In the genomic region with DNA sequence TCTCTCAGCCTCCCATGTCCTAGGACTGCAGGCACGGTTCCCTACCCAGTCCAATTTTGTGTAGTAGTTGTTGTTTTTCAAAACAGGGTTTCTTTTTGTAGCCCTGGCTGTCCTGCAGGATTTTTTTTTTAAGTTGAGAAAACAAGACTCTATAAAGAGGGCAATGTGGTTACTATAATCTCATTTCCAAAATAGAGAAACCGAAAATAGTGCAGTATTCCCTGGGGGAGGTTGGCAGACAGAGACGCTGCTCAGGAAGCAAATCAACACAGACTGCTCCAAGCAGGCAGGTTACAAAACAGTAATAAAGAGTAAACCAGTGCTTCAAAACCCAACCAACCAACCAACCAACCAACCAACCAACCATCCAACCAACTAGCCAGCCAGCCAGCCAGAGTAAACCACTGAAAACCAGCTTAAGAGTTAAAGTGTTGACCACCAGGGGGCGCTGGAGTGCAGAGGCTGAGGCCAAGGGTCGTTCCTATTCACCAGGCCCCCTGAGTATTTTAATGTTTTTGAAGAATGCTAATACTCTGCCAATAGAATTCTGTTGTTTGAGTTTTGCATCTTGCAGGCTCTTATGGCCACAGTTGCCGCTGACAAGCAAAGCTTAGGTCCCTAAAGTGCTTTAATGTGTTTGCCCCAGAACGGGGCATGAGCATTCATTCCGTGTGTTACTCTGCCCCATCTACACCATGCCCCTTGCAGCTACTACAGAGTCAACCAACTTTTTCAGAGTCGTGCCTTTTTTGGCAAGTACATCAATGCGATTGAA, we compare ENCODE assay signal across 10 mouse cellular contexts. TPM values are rescaled to one million over a fixed set of nuclear protein-coding genes. Genes with fewer than 3 reads are reported as not detected.
A peak's percentile ranks its signal among the peaks of the same experiment; 100 is the strongest.
DNase-seq lines count a peak whose midpoint lies in the region; ATAC-seq and TF ChIP-seq lines count a peak whose summit lies in the region.
"Had no signal": no experiment of that assay in that cellular context is flagged by ENCODE, and none has a peak within 500 bp of the region (broad histone marks: within the 10 kb centered on the region; RNA-seq: fewer than 3 reads in every experiment).

No protein-coding gene starts in this region.

- H3K27me3 ChIP-seq in heart, adult 2 months (ENCODE audit: control insufficient read depth, insufficient read depth, low read length) = no peaks in the 10 kb centered on the region
- H3K27me3 ChIP-seq in heart, embryonic 12.5 days (replicated peaks) = no peaks in the 10 kb centered on the region
- no peaks in the 10 kb centered on the region for H3K27me3 ChIP-seq in C2C12 (ENCODE audit: control insufficient read depth, insufficient read depth, insufficient read length)
- H3K27me3 ChIP-seq in kidney, adult 2 months (replicated peaks; ENCODE audit: control insufficient read depth, insufficient read depth, low read length) = no peaks in the 10 kb centered on the region
- H3K27me3 ChIP-seq in stomach, postnatal 0 days (ENCODE audit: control insufficient read depth, insufficient read depth, low read length) = no peaks in the 10 kb centered on the region
- H3K27me3 ChIP-seq: stomach, embryonic 15.5 days had no signal

- intact Hi-C loops in heart, adult 2 months (cut with DNase I) = loop anchor here (5.0 kb wide), 1 partner anchor 175 kb away; no protein-coding TSS in a partner anchor

- no peaks in the 10 kb centered on the region for H3K9me3 ChIP-seq in heart, embryonic 12.5 days (replicated peaks)
- H3K9me3 ChIP-seq in stomach, postnatal 0 days (ENCODE audit: control insufficient read depth, low read length) = no peaks in the 10 kb centered on the region
- H3K9me3 ChIP-seq: stomach, embryonic 15.5 days had no signal

- WGBS in heart, adult 2 months = 42% methylated on average over 10 of the region's 10 CpGs
- 49% methylated on average over 10 of the region's 10 CpGs for WGBS in heart, embryonic 12.5 days
- WGBS in kidney, adult 2 months = 49% methylated on average over 10 of the region's 10 CpGs
- WGBS in stomach, postnatal 0 days = 53% methylated on average over 10 of the region's 10 CpGs

- no peaks in the 10 kb centered on the region; the same call in 1 of the 2 replicates for H3K4me1 ChIP-seq in heart, adult 2 months (ENCODE audit: control insufficient read depth, insufficient read depth, low read length)
- peaks cover 9% of the 10 kb centered on the region for H3K4me1 ChIP-seq in heart, embryonic 12.5 days (replicated peaks)
- H3K4me1 ChIP-seq in kidney, adult 2 months (ENCODE audit: control insufficient read depth, insufficient read depth, low read length) = peaks cover 12% of the 10 kb centered on the region; the same call in 1 of the 2 replicates
- H3K4me1 ChIP-seq in stomach, postnatal 0 days (replicated peaks; ENCODE audit: control insufficient read depth, insufficient read depth) = no peaks in the 10 kb centered on the region

- no peaks in the 10 kb centered on the region for H3K36me3 ChIP-seq in heart, adult 2 months (ENCODE audit: control insufficient read depth, insufficient read depth, low read length)
- no peaks in the 10 kb centered on the region for H3K36me3 ChIP-seq in heart, embryonic 12.5 days
- H3K36me3 ChIP-seq in C2C12 (ENCODE audit: control insufficient read depth, insufficient read depth) = no peaks in the 10 kb centered on the region
- H3K36me3 ChIP-seq in kidney, adult 2 months (ENCODE audit: control insufficient read depth, insufficient read depth, low read length) = no peaks in the 10 kb centered on the region
- no peaks in the 10 kb centered on the region for H3K36me3 ChIP-seq in stomach, postnatal 0 days (ENCODE audit: control insufficient read depth, insufficient read depth, low read length)
- H3K36me3 ChIP-seq: stomach, embryonic 15.5 days had no signal

- TF ChIP-seq CTCF in heart, adult 2 months (IDR thresholded peaks at IDR 0.05) = peak; percentile 79
- peak; percentile 71 for TF ChIP-seq CTCF in C2C12 (IDR thresholded peaks at IDR 0.05; ENCODE audit: control insufficient read depth, insufficient read depth, insufficient read length)
- TF ChIP-seq CTCF in kidney, adult 2 months (conservative IDR thresholded peaks at IDR 0.05; ENCODE audit: insufficient read depth, insufficient read length, low read depth, low read length) = peak; percentile 74
- peak; percentile 89 for TF ChIP-seq CTCF in stomach, postnatal 0 days (IDR thresholded peaks at IDR 0.05; ENCODE audit: low read depth)

- no peak overlapping the region; the same call in 1 of the 2 replicates for H3K27ac ChIP-seq in heart, adult 2 months
- no peak overlapping the region for H3K27ac ChIP-seq in heart, embryonic 12.5 days (ENCODE audit: poor library complexity, severe bottlenecking)
- H3K27ac ChIP-seq in kidney, adult 2 months (ENCODE audit: insufficient read depth, low read depth, low read length) = no peak overlapping the region
- H3K27ac ChIP-seq in stomach, postnatal 0 days (replicated peaks) = no peak overlapping the region
- H3K27ac ChIP-seq: stomach, embryonic 15.5 days had no signal

- H3K9ac ChIP-seq in heart, adult 2 months (ENCODE audit: low read depth, low read length) = no peak overlapping the region
- H3K9ac ChIP-seq in heart, embryonic 12.5 days = no peak overlapping the region
- H3K9ac ChIP-seq in stomach, postnatal 0 days (ENCODE audit: low read length) = no peak overlapping the region
- H3K9ac ChIP-seq: stomach, embryonic 15.5 days had no signal

- no peak overlapping the region for H3K4me2 ChIP-seq in heart, embryonic 12.5 days
- H3K4me2 ChIP-seq in stomach, postnatal 0 days (replicated peaks; ENCODE audit: low read depth) = no peak overlapping the region
- H3K4me2 ChIP-seq: stomach, embryonic 15.5 days had no signal

- no peak for TF ChIP-seq POLR2A in heart, adult 2 months (IDR thresholded peaks at IDR 0.05; ENCODE audit: insufficient read depth, low read depth, low read length)
- no peak for TF ChIP-seq POLR2A in kidney, adult 2 months (IDR thresholded peaks at IDR 0.05; ENCODE audit: low read depth, low read length)

- H3K4me3 ChIP-seq in heart, adult 2 months = no peak overlapping the region
- H3K4me3 ChIP-seq in heart, embryonic 12.5 days = no peak overlapping the region
- no peak overlapping the region for H3K4me3 ChIP-seq in C2C12 (ENCODE audit: insufficient read depth, poor library complexity, severe bottlenecking)
- H3K4me3 ChIP-seq in kidney, adult 2 months (ENCODE audit: insufficient read depth, low read depth, low read length) = no peak overlapping the region
- no peak overlapping the region for H3K4me3 ChIP-seq in stomach, postnatal 0 days (ENCODE audit: low read depth, low read length)
- H3K4me3 ChIP-seq: stomach, embryonic 15.5 days had no signal

- no peaks in the 10 kb centered on the region for H3K79me2 ChIP-seq in heart, adult 2 months (replicated peaks; ENCODE audit: control insufficient read depth, insufficient read depth, low read length)
- H3K79me2 ChIP-seq in C2C12 (ENCODE audit: control insufficient read depth, insufficient read depth) = no peaks in the 10 kb centered on the region

- peak; percentile 66 to 76 for DNase-seq in heart, adult 2 months
- peak; percentile 68 to 80 for DNase-seq in adrenal gland, adult 18-20 months (ENCODE audit: low spot score in 2 of 2)
- peak; percentile 76 for DNase-seq in embryo, embryonic 11 days
- peak; percentile 74 for DNase-seq in kidney, adult 2 months
- peak; percentile 86 for DNase-seq in lung, postnatal 14 days
- peak; percentile 66 for DNase-seq in stomach, postnatal 0 days (ENCODE audit: low spot score)

- no peak overlapping the region for H3ac ChIP-seq in C2C12 (ENCODE audit: control insufficient read depth, insufficient read length, low read depth)

- no peak for TF ChIP-seq EP300 in heart, adult 2 months (IDR thresholded peaks at IDR 0.05; ENCODE audit: insufficient read depth, low read depth, low read length)
- TF ChIP-seq EP300 in stomach, postnatal 0 days (optimal IDR thresholded peaks at IDR 0.05) = no peak

- no peak for ATAC-seq in heart, embryonic 12.5 days (ENCODE audit: insufficient number of reproducible peaks, low FRiP score)
- no peak for ATAC-seq in stomach, postnatal 0 days (ENCODE audit: low FRiP score, low TSS enrichment)

- no peaks in the 10 kb centered on the region for H3K79me3 ChIP-seq in C2C12 (ENCODE audit: low read depth)

RNA-seq across cellular contexts. Expression of a gene that starts 6.1 kb away (rescaled TPM):
- total RNA-seq in heart, adult 2 months (2021) = 100 to 1,000 TPM; 121 to 137 TPM
- polyA plus RNA-seq in heart, adult 2 months (2012; rRNA removed) = 38.3 and 58.2 TPM in 2 replicates
- polyA plus RNA-seq in heart, embryonic 12.5 days (2016; fragmentation: Nextera tagmentation; extraction: Ambion mirVana) = 3.6 and 7.1 TPM in 2 replicates
- 7.2 TPM for polyA plus RNA-seq in C2C12 (2012; fragmentation: generic; extraction: Trizol)
- total RNA-seq in adrenal gland, adult 18-20 months (2021) = 10 to 100 TPM; 50.2 to 66.1 TPM
- polyA plus RNA-seq in kidney, adult 2 months (2012; rRNA removed) = 11.5 and 36.0 TPM in 2 replicates
- 85.2 and 93.1 TPM in 2 replicates for polyA plus RNA-seq in stomach, postnatal 0 days (2015; fragmentation: Nextera tagmentation; extraction: Ambion mirVana)

RNA-seq across cellular contexts. Expression of a gene that starts 7.4 kb away (rescaled TPM):
- total RNA-seq in heart, adult 2 months (2021) = not detected
- polyA plus RNA-seq in heart, adult 2 months (2012; rRNA removed) = 1.1 TPM in 1 of 2 replicates, not detected in the other
- 0.69 TPM in 1 of 2 replicates, not detected in the other for polyA plus RNA-seq in heart, embryonic 12.5 days (2016; fragmentation: Nextera tagmentation; extraction: Ambion mirVana)
- polyA plus RNA-seq in C2C12 (2012; fragmentation: generic; extraction: Trizol) = 0.09 TPM
- 1 to 10 TPM; 2.0 to 2.1 TPM for total RNA-seq in adrenal gland, adult 18-20 months (2021)
- 0.72 and 2.3 TPM in 2 replicates for polyA plus RNA-seq in kidney, adult 2 months (2012; rRNA removed)
- polyA plus RNA-seq in stomach, postnatal 0 days (2015; fragmentation: Nextera tagmentation; extraction: Ambion mirVana) = 7.1 and 9.7 TPM in 2 replicates
- total RNA-seq: left cerebral cortex, postnatal 10 days had no signal

RNA-seq across cellular contexts. Expression of a gene that starts 14.1 kb away (rescaled TPM):
- 100 to 1,000 TPM; 356 to 371 TPM for total RNA-seq in heart, adult 2 months (2021)
- 480 and 490 TPM in 2 replicates for polyA plus RNA-seq in heart, adult 2 months (2012; rRNA removed)
- polyA plus RNA-seq in heart, embryonic 12.5 days (2016; fragmentation: Nextera tagmentation; extraction: Ambion mirVana) = 346 and 369 TPM in 2 replicates
- 863 TPM for polyA plus RNA-seq in C2C12 (2012; fragmentation: generic; extraction: Trizol)
- 100 to 1,000 TPM; 392 to 420 TPM for total RNA-seq in adrenal gland, adult 18-20 months (2021)
- 686 and 745 TPM in 2 replicates for polyA plus RNA-seq in kidney, adult 2 months (2012; rRNA removed)
- polyA plus RNA-seq in stomach, postnatal 0 days (2015; fragmentation: Nextera tagmentation; extraction: Ambion mirVana) = 1,012 and 1,081 TPM in 2 replicates

RNA-seq across cellular contexts. Expression of a gene that starts 29.4 kb away (rescaled TPM):
- total RNA-seq in heart, adult 2 months (2021) = not detected
- polyA plus RNA-seq in heart, adult 2 months (2012; rRNA removed) = not detected in 2 replicates
- polyA plus RNA-seq in heart, embryonic 12.5 days (2016; fragmentation: Nextera tagmentation; extraction: Ambion mirVana) = not detected in 2 replicates
- polyA plus RNA-seq in C2C12 (2012; fragmentation: generic; extraction: Trizol) = not detected
- total RNA-seq in adrenal gland, adult 18-20 months (2021) = not detected
- 0.66 and 0.92 TPM in 2 replicates for polyA plus RNA-seq in kidney, adult 2 months (2012; rRNA removed)
- not detected in 2 replicates for polyA plus RNA-seq in stomach, postnatal 0 days (2015; fragmentation: Nextera tagmentation; extraction: Ambion mirVana)
- total RNA-seq: left cerebral cortex, postnatal 10 days had no signal

RNA-seq across cellular contexts. Expression of a gene that starts 39.3 kb away (rescaled TPM):
- 1,000 to 10,000 TPM; 1,031 to 1,231 TPM for total RNA-seq in heart, adult 2 months (2021)
- 1,078 and 1,145 TPM in 2 replicates for polyA plus RNA-seq in heart, adult 2 months (2012; rRNA removed)
- 402 and 417 TPM in 2 replicates for polyA plus RNA-seq in heart, embryonic 12.5 days (2016; fragmentation: Nextera tagmentation; extraction: Ambion mirVana)
- polyA plus RNA-seq in C2C12 (2012; fragmentation: generic; extraction: Trizol) = 254 TPM
- 100 to 1,000 TPM; 359 to 601 TPM for total RNA-seq in adrenal gland, adult 18-20 months (2021)
- polyA plus RNA-seq in kidney, adult 2 months (2012; rRNA removed) = 471 and 532 TPM in 2 replicates
- polyA plus RNA-seq in stomach, postnatal 0 days (2015; fragmentation: Nextera tagmentation; extraction: Ambion mirVana) = 213 and 216 TPM in 2 replicates
